Mouse (Mus musculus) cerebellum, adult 2 months (tissue): Measurements from ENCODE around the gene Bmp10. TPM values are rescaled to one million over a fixed set of nuclear protein-coding genes. Genes with fewer than 3 reads are reported as not detected.

Experiments used
- DNase-seq, 2 experiments: peaks; one replicate each; pipeline ENCODE4 v3.0.0; 2021
- H3K27ac ChIP-seq: fragments of 200-500 bp; 2 replicates; pipeline ENCODE4 v1.5.1; 2012; ENCODE audit warnings: low read length, control low read depth, inconsistent platforms; ENCODE audit not compliant: insufficient read depth
- H3K27me3 ChIP-seq: fragments of 200-500 bp; 2 replicates; pipeline ENCODE4 v1.6.1; 2012; ENCODE audit warnings: inconsistent platforms, mild to moderate bottlenecking, low read length, moderate library complexity; ENCODE audit not compliant: control insufficient read depth, insufficient read depth
- H3K4me1 ChIP-seq: fragments of 200-500 bp; 2 replicates; pipeline ENCODE4 v1.6.1; 2011; ENCODE audit warnings: low read length; ENCODE audit not compliant: control insufficient read depth, insufficient read depth
- H3K4me3 ChIP-seq: fragments of 200-500 bp; replicated peaks from 2 replicates; pipeline ENCODE3; 2011; ENCODE audit warnings: mild to moderate bottlenecking, low read depth, low read length, control low read depth; ENCODE audit not compliant: insufficient read depth
- CTCF ChIP-seq: fragments of 200-500 bp; IDR thresholded peaks from 2 replicates; pipeline ENCODE4 v1.5.1; 2011; ENCODE audit warnings: low read depth, mild to moderate bottlenecking, control low read depth, low read length, moderate library complexity, borderline replicate concordance; ENCODE audit not compliant: insufficient read depth
- POLR2A ChIP-seq: fragments of 200-500 bp; IDR thresholded peaks from 2 replicates; pipeline ENCODE4 v1.6.1; 2011; ENCODE audit warnings: low read length, control low read depth, borderline replicate concordance; ENCODE audit not compliant: insufficient read depth
- WGBS: fragments of 180-500 bp; shearing (Covaris S2); methylation state at CpG from one replicate; pipeline ENCODE4 v1.1.7; 2018; 5-methylcytosine and 5-hydroxymethylcytosine counted together
- polyA plus RNA-seq: library from polyadenylated mRNA; depleted of rRNA; stranded (reverse); fragments of >200 nt; gene quantifications from 2 replicates; pipeline ENCODE4 v1.2.3, GENCODE M21; 2012

Bmp10 gene
- polyA plus RNA-seq, 1 experiment, result not detected

GRCm38 (mm10) chr6:87393466-87394205 lies 35.2 kb upstream of the Bmp10 start:
- H3K27me3 ChIP-seq, result no peaks in the 10 kb centered on the region
- H3K27ac ChIP-seq, result no peak overlapping the region
- TF ChIP-seq CTCF, result no peak
- no peak for TF ChIP-seq POLR2A
- H3K4me3 ChIP-seq, result no peak overlapping the region
- whole genome bisulfite sequencing, result 80% methylated on average over 8 of the region's 8 CpGs
- no peaks in the 10 kb centered on the region for H3K4me1 ChIP-seq
- no peak for DNase-seq

DNA sequence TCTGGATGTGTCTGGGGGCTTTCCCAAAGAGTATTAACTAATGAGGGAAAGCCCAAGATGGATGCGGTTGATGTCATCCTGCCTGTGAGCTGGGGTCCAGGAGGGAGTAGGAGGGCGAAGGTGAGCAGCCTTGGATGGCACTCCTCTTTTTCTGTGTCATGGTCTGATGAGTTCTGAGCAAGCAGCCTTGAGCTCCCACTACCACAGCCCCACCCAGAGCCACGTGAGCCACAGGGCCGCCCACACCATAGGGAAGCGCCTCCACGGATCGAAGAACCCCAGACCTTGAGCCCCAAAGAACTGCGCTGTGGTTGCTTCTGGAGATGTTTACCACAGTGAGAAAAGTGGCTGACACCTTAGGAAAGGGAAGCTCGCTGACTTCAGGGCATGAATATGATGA lies 34.0 kb upstream of the Bmp10 start:
- Histone ChIP-seq H3K4me3 (no peak overlapping the region), H3K4me1 (no peaks in the 10 kb centered on the region), H3K27me3 (no peaks in the 10 kb centered on the region), H3K27ac (no peak overlapping the region)
- TF ChIP-seq CTCF (no peak), POLR2A (no peak)
- 83% methylated on average over 9 of the region's 9 CpGs for WGBS
- no peak for DNase-seq

GRCm38 (mm10) chr6:87399137-87399536 lies 29.7 kb upstream of the Bmp10 start:
- Histone ChIP-seq H3K27ac (no peak overlapping the region), H3K4me3 (no peak overlapping the region), H3K4me1 (no peaks in the 10 kb centered on the region), H3K27me3 (no peaks in the 10 kb centered on the region)
- peak; percentile 42 to 56 for DNase-seq
- WGBS, result 2% methylated on average over 5 of the region's 5 CpGs
- TF ChIP-seq POLR2A (no peak), CTCF (peak; percentile 96)

DNA sequence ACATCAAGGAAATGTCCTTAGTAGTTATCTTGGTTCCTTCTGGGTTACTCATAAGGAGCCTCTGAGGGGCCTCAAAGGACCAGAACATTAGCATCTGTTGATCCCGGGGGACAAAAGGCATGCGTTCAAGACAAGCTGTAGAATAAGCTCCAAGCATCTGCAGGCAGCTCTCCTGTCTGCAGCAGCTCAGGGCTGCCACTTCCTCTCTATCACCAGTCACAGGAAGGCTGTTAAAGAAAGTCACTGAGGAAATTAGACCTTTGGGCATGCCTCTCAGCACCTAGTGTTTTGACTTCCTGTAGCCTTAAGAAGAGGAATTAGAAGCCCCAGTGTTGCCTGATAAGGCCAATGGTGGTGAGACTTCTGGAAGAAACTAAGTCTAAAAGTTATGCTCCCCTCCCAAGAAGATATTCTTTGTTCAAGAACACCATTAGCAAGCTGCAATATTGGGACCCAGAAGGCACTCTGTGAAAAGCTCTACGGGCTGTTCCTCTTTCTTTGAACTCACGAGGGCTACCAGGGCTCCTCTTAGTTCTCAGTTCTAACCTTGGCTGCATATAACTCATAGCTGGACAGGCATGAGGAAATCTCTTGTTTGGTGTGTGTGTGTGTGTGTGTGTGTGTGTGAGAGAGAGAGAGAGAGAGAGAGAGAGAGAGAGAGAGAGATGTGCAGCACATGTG lies 28.8 kb upstream of the Bmp10 start:
- 68% methylated on average over 4 of the region's 4 CpGs for WGBS
- DNase-seq, result no peak
- Histone ChIP-seq H3K4me3 (no peak overlapping the region), H3K27me3 (no peaks in the 10 kb centered on the region), H3K4me1 (no peaks in the 10 kb centered on the region), H3K27ac (no peak overlapping the region)
- no peak for TF ChIP-seq CTCF
- TF ChIP-seq POLR2A, result no peak

DNA sequence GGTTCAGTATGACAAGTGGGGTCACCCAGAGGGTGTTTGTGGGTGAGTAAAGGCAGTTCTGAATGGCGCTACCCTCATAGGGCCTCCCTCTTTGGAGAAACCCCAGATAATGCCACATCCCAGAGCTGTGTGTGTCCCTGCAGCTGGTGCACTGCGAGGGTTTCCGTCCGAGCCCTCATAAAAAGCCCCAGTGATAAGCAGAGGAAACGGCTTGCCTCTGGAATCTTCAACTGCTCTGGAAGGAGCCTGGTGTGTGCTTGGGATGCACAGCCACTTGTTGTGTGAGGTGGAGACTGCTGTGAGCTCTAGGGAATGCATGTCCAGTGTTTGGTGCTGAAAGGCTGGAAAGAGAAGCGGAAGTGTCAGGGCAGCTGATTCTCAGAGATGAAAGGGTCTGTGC lies 27.3 kb upstream of the Bmp10 start:
- H3K4me1 ChIP-seq, result no peaks in the 10 kb centered on the region
- WGBS, result 76% methylated on average over 6 of the region's 6 CpGs
- TF ChIP-seq CTCF, result no peak
- no peak for TF ChIP-seq POLR2A
- H3K4me3 ChIP-seq, result no peak overlapping the region
- DNase-seq, result no peak
- H3K27ac ChIP-seq, result no peak overlapping the region
- H3K27me3 ChIP-seq, result no peaks in the 10 kb centered on the region

DNA sequence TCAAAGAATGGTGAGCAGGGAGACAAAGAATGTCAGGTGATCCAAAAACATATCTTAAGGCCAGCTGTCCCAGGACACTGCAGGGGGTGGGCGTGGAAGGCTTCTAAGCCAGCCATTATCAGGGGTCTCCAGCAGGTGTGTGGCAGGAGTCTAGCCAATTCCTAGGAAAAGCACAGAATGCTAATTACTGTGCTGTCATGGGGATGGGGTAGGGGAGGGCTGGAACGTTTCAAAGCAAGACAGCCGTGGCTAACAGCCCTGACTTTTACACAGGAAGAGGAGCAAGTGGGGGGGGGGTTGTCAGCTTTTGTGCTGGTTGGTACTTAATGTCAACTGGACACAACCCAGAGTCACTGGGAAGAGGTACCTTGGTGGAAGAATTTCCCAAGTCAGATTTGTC lies 16.8 kb upstream of the Bmp10 start:
- Histone ChIP-seq H3K4me1 (no peaks in the 10 kb centered on the region), H3K27ac (no peak overlapping the region), H3K4me3 (no peak overlapping the region), H3K27me3 (no peaks in the 10 kb centered on the region)
- DNase-seq, result no peak
- TF ChIP-seq POLR2A, result no peak
- no peak for TF ChIP-seq CTCF
- 9% methylated on average over 3 of the region's 3 CpGs for WGBS

DNA sequence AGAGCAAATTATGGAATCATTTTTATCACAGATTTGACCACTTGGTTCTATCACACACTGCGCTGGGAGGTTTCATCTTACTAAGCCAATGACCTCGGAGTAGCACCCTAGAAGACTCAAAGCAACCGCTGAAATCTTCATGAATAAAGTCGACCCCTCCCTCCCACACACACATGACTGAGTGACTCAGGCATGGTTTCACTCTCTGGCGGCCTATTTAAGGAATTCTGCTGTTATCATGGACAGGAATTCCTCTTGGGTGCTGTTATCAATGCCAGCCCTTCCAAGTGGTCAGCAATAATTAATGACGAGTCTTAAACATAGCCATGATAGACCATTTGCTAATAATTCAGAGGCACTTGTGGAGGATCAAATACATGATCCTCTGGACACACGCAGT lies 6.5 kb upstream of the Bmp10 start:
- Histone ChIP-seq H3K27me3 (no peaks in the 10 kb centered on the region), H3K4me3 (no peak overlapping the region), H3K4me1 (peaks cover 2% of the 10 kb centered on the region; the same call in 1 of the 2 replicates), H3K27ac (no peak overlapping the region)
- 85% methylated on average over 7 of the region's 7 CpGs for WGBS
- no peak for DNase-seq
- TF ChIP-seq POLR2A (no peak), CTCF (no peak)
